10 mouse cellular contexts compared by ENCODE assay signal in the genomic region with DNA sequence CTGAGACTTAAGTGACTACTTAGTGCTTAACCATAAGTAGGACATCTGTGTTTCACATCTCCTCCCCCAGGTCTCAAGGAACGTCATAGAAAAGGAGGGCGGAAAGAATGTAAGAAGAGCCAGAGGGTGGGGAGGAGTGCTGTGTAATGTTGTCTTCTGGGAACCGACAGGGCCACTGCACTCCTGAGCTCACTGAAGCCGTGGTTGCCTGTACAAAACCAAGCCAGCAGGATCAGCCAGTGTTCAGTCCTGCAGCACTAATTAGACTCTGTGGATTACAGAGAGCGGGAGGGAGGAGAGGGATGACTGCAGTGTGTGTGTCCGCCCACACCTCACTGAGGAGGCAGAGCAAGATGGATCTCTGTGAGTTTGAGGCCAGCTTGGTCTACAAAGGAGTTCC. TPM values are rescaled to one million over a fixed set of nuclear protein-coding genes. Genes with fewer than 3 reads are reported as not detected.
DNase-seq lines count a peak whose midpoint lies in the region; ATAC-seq lines count a peak whose summit lies in the region.
"Had no signal": no experiment of that assay in that cellular context is flagged by ENCODE, and none has a peak within 500 bp of the region (broad histone marks: within the 10 kb centered on the region; RNA-seq: fewer than 3 reads in every experiment).

No protein-coding gene starts in this region.

- peaks cover 21% of the 10 kb centered on the region for H3K4me1 ChIP-seq in limb, embryonic 15.5 days

- no peak overlapping the region for H3K9ac ChIP-seq in limb, embryonic 15.5 days

- no peak overlapping the region for H3K4me2 ChIP-seq in limb, embryonic 15.5 days

- no peak for ATAC-seq in limb, embryonic 15.5 days (ENCODE audit: insufficient number of reproducible peaks, low FRiP score, low TSS enrichment, low read depth)

- no peaks in the 10 kb centered on the region for H3K9me3 ChIP-seq in limb, embryonic 15.5 days
- H3K9me3 ChIP-seq: G1E had no signal

- peak overlapping the region; percentile 18; the same call in 1 of the 2 replicates for H3K27ac ChIP-seq in limb, embryonic 15.5 days

- no peaks in the 10 kb centered on the region for H3K36me3 ChIP-seq in limb, embryonic 15.5 days

- no peaks in the 10 kb centered on the region for H3K27me3 ChIP-seq in limb, embryonic 15.5 days

- DNase-seq in layer of hippocampus, adult 18-20 months (ENCODE audit: low spot score in 2 of 2) = peak; percentile 38 to 68
- DNase-seq in layer of hippocampus, postnatal 10 days (ENCODE audit: low spot score in 2 of 2) = no peak
- peak; percentile 65 to 80 for DNase-seq in cerebellum, adult 18-20 months
- peak; percentile 10 to 23 for DNase-seq in frontal cortex, postnatal 25 days (ENCODE audit: low spot score in 2 of 2)
- DNase-seq in spleen, postnatal 14 days (ENCODE audit: low spot score in 2 of 2) = no peak
- DNase-seq in testis, postnatal 14 days (ENCODE audit: low spot score) = no peak
- DNase-seq in urinary bladder, postnatal 10 days (ENCODE audit: low spot score) = no peak

- no peak overlapping the region for H3K4me3 ChIP-seq in limb, embryonic 15.5 days
- H3K4me3 ChIP-seq: erythroblast, embryonic 14.5 days had no signal

- WGBS in limb, embryonic 15.5 days = 40% methylated on average over 6 of the region's 6 CpGs

RNA-seq across cellular contexts. Expression of a gene that starts 13.5 kb away (rescaled TPM):
- 10 to 100 TPM; 16.2 to 17.6 TPM for total RNA-seq in layer of hippocampus, adult 18-20 months (2021)
- 10 to 100 TPM; 14.2 to 14.5 TPM for total RNA-seq in layer of hippocampus, postnatal 10 days (2021)
- polyA plus RNA-seq in limb, embryonic 15.5 days (2015; fragmentation: Nextera tagmentation; extraction: Ambion mirVana) = 8.7 and 9.8 TPM in 2 replicates

Comparison
In these comparisons a context has a peak if more than half of its experiments do, and no peak if none do; other contexts are left out.
1. DNase-seq: peak in layer of hippocampus, adult 18-20 months (2 of 2), cerebellum, adult 18-20 months (2 of 2) and frontal cortex, postnatal 25 days (2 of 2); none in layer of hippocampus, postnatal 10 days (0 of 2), spleen, postnatal 14 days (0 of 2), testis, postnatal 14 days (single experiment) and urinary bladder, postnatal 10 days (single experiment).